ENCODE assay signal across 19 mouse cellular contexts in genomic region chr8:35296936-35297335, GRCm38 (mm10).
"Had no signal": no experiment of that assay in that cellular context is flagged by ENCODE, and none has a peak within 500 bp of the region (broad histone marks: within the 10 kb centered on the region; RNA-seq: fewer than 3 reads in every experiment).

No protein-coding gene starts in this region.

- DNase-seq: lung, adult 18-20 months; lung, embryonic 14.5 days; lung, postnatal 10 days; lung, postnatal 4 days; midbrain, embryonic 14.5 days; retina, postnatal 1 day; right cerebral cortex, adult 18-20 months; right cerebral cortex, postnatal 25 days; right cerebral cortex, postnatal 4 days; thymus, adult 2 months; thymus, postnatal 25 days; thymus, postnatal 4 days had no signal

- H3K4me2 ChIP-seq: lung, embryonic 14.5 days; midbrain, embryonic 12.5 days; neural tube, embryonic 13.5 days; neural tube, embryonic 15.5 days; stomach, embryonic 15.5 days had no signal

- H3K27me3 ChIP-seq: midbrain, embryonic 12.5 days; neural tube, embryonic 13.5 days; neural tube, embryonic 15.5 days; stomach, embryonic 15.5 days had no signal

- H3K27ac ChIP-seq: midbrain, embryonic 10.5 days; midbrain, embryonic 12.5 days; neural tube, embryonic 15.5 days; stomach, embryonic 15.5 days; stomach, postnatal 0 days had no signal

- H3K36me3 ChIP-seq: midbrain, embryonic 10.5 days; midbrain, embryonic 12.5 days; neural tube, embryonic 13.5 days; neural tube, embryonic 15.5 days; stomach, embryonic 15.5 days had no signal

- H3K4me1 ChIP-seq: midbrain, embryonic 12.5 days; neural tube, embryonic 13.5 days had no signal

- H3K4me3 ChIP-seq: midbrain, embryonic 10.5 days; midbrain, embryonic 12.5 days; myocyte; neural tube, embryonic 13.5 days; neural tube, embryonic 15.5 days; stomach, embryonic 15.5 days had no signal

- H3K9me3 ChIP-seq: midbrain, embryonic 10.5 days; midbrain, embryonic 12.5 days; neural tube, embryonic 13.5 days; neural tube, embryonic 15.5 days; stomach, embryonic 15.5 days had no signal

- H3K9ac ChIP-seq: lung, embryonic 14.5 days; midbrain, embryonic 12.5 days; neural tube, embryonic 13.5 days; neural tube, embryonic 15.5 days; stomach, embryonic 15.5 days had no signal
